Mouse (Mus musculus): Measurements from ENCODE around the gene Lmo3. TPM values are rescaled to one million over a fixed set of nuclear protein-coding genes. Genes with fewer than 3 reads are reported as not detected.

The Lmo3 gene
- total and polyA plus RNA-seq, 2 experiments: not detected

GRCm38 (mm10) chr6:138436813-138437212 is 145.0 kb downstream of the Lmo3 start:
- Histone ChIP-seq H3K27ac (replicated peaks; ENCODE audit: insufficient read depth, low read depth, low read length) (no peak overlapping the region), H3K27me3 (ENCODE audit: control insufficient read depth, insufficient read depth, low read length) (no peaks in the 10 kb centered on the region), H3K9ac (ENCODE audit: low read depth, low read length) (no peak overlapping the region), H3K4me1 (ENCODE audit: control insufficient read depth, insufficient read depth, low read length) (no peaks in the 10 kb centered on the region), H3K36me3 (ENCODE audit: control insufficient read depth, insufficient read depth, low read length) (no peaks in the 10 kb centered on the region), H3K79me2 (ENCODE audit: control insufficient read depth, insufficient read depth, low read length) (no peaks in the 10 kb centered on the region), H3K4me3 (ENCODE audit: insufficient read depth, low read depth, low read length) (no peak overlapping the region)
- TF ChIP-seq CTCF (IDR thresholded peaks at IDR 0.05; ENCODE audit: low read depth, low read length) (no peak), POLR2A (IDR thresholded peaks at IDR 0.05; ENCODE audit: extremely low read depth, insufficient read depth, low read length) (no peak)
- no peak for DNase-seq (ENCODE audit: extremely low read depth, low read depth, low spot score)
- 72% methylated on average over 3 of the region's 3 CpGs for WGBS

DNA sequence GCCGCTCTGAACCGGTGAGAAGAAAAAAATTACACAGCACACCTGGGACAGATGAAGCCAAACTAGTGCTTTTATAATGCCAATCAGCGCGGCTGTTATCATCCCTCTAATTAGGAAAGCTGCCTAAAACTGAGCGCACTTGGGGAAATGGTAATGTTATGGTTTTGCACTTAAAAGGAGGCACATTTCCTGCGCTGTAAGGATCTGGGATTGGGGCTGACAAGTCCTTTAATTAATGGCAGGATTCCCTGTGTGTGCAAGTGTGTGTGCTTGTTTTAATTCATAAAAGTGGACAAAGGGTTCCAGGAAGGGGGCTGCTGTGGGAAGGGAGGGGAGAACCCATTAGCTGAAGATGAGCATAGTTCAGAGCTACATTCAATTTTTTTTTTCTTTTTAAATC is 154.4 kb downstream of the Lmo3 start:
- no peaks in the 10 kb centered on the region for H3K36me3 ChIP-seq (ENCODE audit: control insufficient read depth, insufficient read depth, low read length)
- TF ChIP-seq POLR2A (IDR thresholded peaks at IDR 0.05; ENCODE audit: extremely low read depth, insufficient read depth, low read length) (no peak), CTCF (IDR thresholded peaks at IDR 0.05; ENCODE audit: low read depth, low read length) (no peak)
- H3K4me1 ChIP-seq (ENCODE audit: control insufficient read depth, insufficient read depth, low read length): peaks cover 2% of the 10 kb centered on the region; the same call in 1 of the 2 replicates
- no peak overlapping the region for H3K27ac ChIP-seq (replicated peaks; ENCODE audit: insufficient read depth, low read depth, low read length)
- H3K79me2 ChIP-seq (ENCODE audit: control insufficient read depth, insufficient read depth, low read length): no peaks in the 10 kb centered on the region
- no peak overlapping the region for H3K9ac ChIP-seq (ENCODE audit: low read depth, low read length)
- 45% methylated on average over 6 of the region's 6 CpGs for WGBS
- peaks cover 7% of the 10 kb centered on the region; the same call in 1 of the 2 replicates for H3K27me3 ChIP-seq (ENCODE audit: control insufficient read depth, insufficient read depth, low read length)
- no peak overlapping the region for H3K4me3 ChIP-seq (ENCODE audit: insufficient read depth, low read depth, low read length)
- DNase-seq (ENCODE audit: extremely low read depth, low read depth, low spot score): no peak

DNA sequence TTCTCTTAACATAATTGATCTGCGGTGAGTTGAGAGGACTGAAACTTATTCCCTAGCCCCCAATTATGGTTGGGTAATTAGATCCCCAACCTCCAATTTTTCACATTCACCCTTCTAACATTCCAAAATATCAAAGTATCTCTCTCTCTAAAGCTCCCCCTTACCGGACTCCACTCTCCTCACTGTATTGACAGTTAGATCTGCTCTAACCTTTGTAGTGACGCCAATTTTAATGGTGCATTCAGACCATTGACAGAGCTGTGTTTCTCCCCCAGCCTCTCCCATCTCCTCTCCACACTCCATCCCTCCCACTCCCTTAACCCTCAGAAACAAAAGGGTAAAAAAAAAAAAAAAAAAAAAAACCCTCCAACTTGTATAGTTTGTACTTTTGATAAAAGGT is 154.9 kb downstream of the Lmo3 start:
- Histone ChIP-seq H3K4me3 (ENCODE audit: insufficient read depth, low read depth, low read length) (no peak overlapping the region), H3K27ac (replicated peaks; ENCODE audit: insufficient read depth, low read depth, low read length) (no peak overlapping the region), H3K9ac (ENCODE audit: low read depth, low read length) (no peak overlapping the region), H3K79me2 (ENCODE audit: control insufficient read depth, insufficient read depth, low read length) (no peaks in the 10 kb centered on the region), H3K4me1 (ENCODE audit: control insufficient read depth, insufficient read depth, low read length) (peaks cover 2% of the 10 kb centered on the region; the same call in 1 of the 2 replicates), H3K36me3 (ENCODE audit: control insufficient read depth, insufficient read depth, low read length) (no peaks in the 10 kb centered on the region), H3K27me3 (ENCODE audit: control insufficient read depth, insufficient read depth, low read length) (peaks cover 7% of the 10 kb centered on the region; the same call in 1 of the 2 replicates)
- WGBS: 44% methylated on average over 3 of the region's 3 CpGs
- TF ChIP-seq POLR2A (IDR thresholded peaks at IDR 0.05; ENCODE audit: extremely low read depth, insufficient read depth, low read length) (no peak), CTCF (IDR thresholded peaks at IDR 0.05; ENCODE audit: low read depth, low read length) (no peak)
- DNase-seq (ENCODE audit: extremely low read depth, low read depth, low spot score): no peak

DNA sequence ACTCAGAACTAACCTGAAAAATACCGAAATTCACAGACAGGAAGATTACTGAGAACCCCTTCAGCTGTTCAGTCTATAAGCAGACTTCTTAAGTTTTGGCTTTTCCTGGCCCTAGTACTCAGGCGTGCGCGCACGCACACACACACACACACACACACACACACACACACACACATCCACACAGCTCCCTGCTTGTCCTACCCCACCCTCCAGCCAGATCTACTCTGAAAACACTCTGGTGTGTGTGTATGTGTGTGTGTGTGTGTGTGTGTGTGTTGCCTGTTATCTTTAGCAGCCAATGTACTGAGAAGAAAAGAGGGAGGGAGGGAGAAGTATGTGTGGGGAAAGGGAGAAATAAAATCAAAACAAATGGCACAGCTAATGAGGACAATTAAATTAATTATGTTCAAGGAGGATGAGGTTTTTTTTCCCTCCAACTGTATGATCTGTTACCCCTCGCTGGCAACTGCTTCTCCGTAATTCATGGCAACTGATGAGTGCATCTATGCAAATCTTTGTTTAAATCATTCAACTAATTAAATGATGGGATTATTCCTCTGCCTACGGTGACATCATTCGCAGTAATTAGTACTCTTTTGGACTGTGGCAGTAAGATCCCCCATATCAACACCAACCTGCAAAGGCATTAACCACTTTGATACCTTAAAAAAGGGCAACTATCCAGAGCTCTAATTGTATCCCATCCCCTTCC is 157.1 kb downstream of the Lmo3 start:
- no peak for DNase-seq (ENCODE audit: extremely low read depth, low read depth, low spot score)
- H3K36me3 ChIP-seq (ENCODE audit: control insufficient read depth, insufficient read depth, low read length): no peaks in the 10 kb centered on the region
- no peaks in the 10 kb centered on the region for H3K79me2 ChIP-seq (ENCODE audit: control insufficient read depth, insufficient read depth, low read length)
- TF ChIP-seq POLR2A (IDR thresholded peaks at IDR 0.05; ENCODE audit: extremely low read depth, insufficient read depth, low read length): no peak
- no peak for TF ChIP-seq CTCF (IDR thresholded peaks at IDR 0.05; ENCODE audit: low read depth, low read length)
- no peak overlapping the region for H3K4me3 ChIP-seq (ENCODE audit: insufficient read depth, low read depth, low read length)
- WGBS: 73% methylated on average over 9 of the region's 9 CpGs
- H3K9ac ChIP-seq (ENCODE audit: low read depth, low read length): no peak overlapping the region
- no peak overlapping the region for H3K27ac ChIP-seq (replicated peaks; ENCODE audit: insufficient read depth, low read depth, low read length)
- peaks cover 13% of the 10 kb centered on the region; the same call in 1 of the 2 replicates for H3K27me3 ChIP-seq (ENCODE audit: control insufficient read depth, insufficient read depth, low read length)
- peaks cover 2% of the 10 kb centered on the region; the same call in 1 of the 2 replicates for H3K4me1 ChIP-seq (ENCODE audit: control insufficient read depth, insufficient read depth, low read length)

DNA sequence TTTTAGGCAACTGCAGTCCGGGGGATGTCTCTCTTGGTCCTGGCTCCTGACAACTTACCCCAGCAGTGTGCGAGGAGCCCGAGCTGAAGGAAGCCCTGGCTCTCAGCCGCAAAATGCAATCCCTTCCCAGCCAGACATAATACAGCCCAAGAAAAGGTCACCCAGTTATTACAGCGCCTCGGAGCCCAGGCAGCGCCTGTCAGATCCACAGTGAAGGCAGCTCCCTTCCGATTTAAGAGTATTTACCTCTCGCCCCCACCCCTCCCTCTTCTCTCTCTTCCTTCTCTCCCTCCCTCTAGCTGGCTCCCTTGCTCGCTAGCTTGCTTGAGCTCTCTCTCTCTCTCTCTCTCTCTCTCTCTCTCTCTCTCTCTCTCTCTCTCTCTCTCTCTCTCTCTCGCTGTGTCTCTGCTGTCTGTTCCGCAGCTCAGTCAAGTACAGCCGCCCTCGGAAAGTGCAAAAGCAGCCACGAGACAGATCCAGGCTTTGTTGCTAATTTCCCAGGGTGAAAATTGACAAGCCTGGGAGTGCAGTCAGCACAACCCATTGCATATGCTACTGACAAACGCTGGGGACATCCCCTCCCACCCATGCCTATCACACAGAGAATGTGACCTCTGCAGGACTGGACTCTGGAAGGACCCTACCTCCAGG is 159.0 kb downstream of the Lmo3 start:
- Histone ChIP-seq H3K27ac (replicated peaks; ENCODE audit: insufficient read depth, low read depth, low read length) (no peak overlapping the region), H3K79me2 (ENCODE audit: control insufficient read depth, insufficient read depth, low read length) (no peaks in the 10 kb centered on the region), H3K36me3 (ENCODE audit: control insufficient read depth, insufficient read depth, low read length) (no peaks in the 10 kb centered on the region), H3K27me3 (ENCODE audit: control insufficient read depth, insufficient read depth, low read length) (peaks cover 13% of the 10 kb centered on the region; the same call in 1 of the 2 replicates), H3K4me1 (ENCODE audit: control insufficient read depth, insufficient read depth, low read length) (peaks cover 2% of the 10 kb centered on the region; the same call in 1 of the 2 replicates), H3K4me3 (ENCODE audit: insufficient read depth, low read depth, low read length) (no peak overlapping the region), H3K9ac (ENCODE audit: low read depth, low read length) (no peak overlapping the region)
- TF ChIP-seq POLR2A (IDR thresholded peaks at IDR 0.05; ENCODE audit: extremely low read depth, insufficient read depth, low read length): no peak
- no peak for TF ChIP-seq CTCF (IDR thresholded peaks at IDR 0.05; ENCODE audit: low read depth, low read length)
- 3% methylated on average over 16 of the region's 16 CpGs for WGBS
- no peak for DNase-seq (ENCODE audit: extremely low read depth, low read depth, low spot score)

Data from liver, adult 2 months (tissue).